Mouse (Mus musculus) mouse trophoblast stem cell (cell line): Measurements from ENCODE around the gene Hacd2.

Experiments
- in situ Hi-C, 2 experiments: fragments of 300-500 bp; cut with MseI, MboI; formaldehyde crosslinking; loops; 2 replicates in 1 of 2; 3 replicates in 1 of 2; pipeline ENCODE4 v1.15.1; 2025

Hacd2 gene

DNA sequence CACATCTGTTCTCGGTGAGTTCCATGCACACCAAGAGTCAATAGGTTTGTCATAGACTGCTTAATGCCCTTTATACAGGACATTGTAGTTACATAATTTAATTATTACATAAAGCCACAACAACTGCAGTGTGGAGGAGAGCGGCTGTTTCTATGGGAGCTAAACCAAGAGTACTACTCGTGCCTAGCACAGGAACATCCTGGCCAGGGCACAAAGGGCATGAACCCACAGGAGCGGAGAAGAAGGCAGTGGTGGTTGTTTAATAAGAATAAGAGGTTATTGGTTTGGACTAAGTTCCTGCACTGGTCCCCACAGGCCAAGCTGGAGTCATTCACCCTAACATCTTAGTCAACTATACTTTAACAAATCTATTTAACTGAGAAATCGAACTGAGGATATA, 16.0 kb upstream of the Hacd2 start:
- in situ Hi-C loops, result no loop called here

DNA sequence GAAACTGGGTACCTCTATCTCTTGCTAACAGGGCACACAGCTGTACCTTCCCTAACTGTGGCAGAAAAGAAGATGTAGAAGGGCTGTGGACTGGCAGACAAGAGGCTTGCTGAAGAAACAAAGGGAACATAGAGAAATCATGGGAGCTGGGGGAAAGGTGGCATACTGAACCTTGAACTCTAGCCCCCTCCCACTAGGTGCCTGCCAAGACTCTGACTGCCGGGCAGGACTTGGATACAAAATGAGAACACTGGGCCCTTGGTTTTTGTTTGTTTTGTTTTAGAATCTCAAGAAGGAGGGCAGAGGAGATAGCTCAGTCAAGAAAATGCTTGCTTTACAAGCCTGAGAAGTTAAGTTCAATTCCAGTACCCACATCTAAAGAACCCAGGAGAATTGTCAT, 14.9 kb upstream of the Hacd2 start:
- in situ Hi-C loops, result no loop called here

DNA sequence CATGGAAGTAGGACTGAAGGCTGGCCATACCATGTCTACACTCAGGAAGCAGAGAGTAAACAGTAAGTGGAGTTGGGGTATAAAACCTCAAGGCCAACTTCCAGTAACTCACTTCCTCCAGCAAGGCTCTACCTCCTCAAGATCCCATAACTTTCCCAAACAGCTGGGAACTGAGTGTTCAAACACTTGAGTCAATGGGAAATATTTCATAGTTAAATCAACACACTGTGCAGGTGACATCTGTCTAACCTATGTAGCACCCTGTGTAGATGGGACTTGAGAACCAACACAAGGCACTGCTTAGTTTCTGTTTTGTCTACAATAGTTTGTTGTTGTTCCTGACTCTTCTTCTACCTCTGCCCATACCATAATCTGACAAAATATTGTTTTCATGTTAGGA, 13.8 kb upstream of the Hacd2 start:
- in situ Hi-C loops, result no loop called here

DNA sequence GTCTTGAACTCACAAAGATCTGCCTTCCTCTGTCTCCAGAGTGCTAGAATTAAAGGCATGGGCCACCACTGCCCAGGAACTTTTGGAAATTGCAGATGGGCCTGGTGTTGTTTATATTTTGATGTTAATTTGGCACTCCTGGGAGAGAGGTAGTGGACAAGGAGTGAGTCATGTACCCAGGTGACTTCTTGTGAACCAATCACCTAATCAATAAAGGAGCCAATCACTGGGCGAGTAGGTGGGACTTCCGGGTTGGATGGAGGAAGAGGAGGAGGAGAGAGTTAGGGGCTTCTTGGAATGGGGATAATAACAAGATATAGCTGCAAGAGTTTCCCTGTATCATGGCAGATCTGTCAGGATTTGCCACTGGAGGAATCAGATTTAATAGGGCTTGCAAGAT, 8.7 kb upstream of the Hacd2 start:
- in situ Hi-C loops, result no loop called here

DNA sequence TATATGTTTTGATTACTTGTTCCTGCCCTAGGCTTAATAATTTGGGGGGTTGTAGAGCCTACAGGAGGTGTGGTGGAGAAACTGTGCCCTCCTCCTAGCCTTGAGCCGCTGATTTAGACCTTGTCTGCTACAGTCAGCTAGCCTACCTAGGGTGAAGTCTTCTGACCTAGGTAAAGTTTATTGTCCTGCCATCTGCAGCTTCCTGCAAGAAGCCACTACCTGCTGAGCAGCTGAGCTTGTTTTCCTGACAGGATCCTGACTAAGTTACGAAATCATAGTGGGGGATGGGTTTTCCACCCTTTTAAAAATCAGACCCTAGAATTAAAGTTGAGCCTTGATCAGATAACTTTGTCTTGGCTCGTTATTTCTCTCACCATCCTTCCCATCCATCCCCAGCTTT, 5.7 kb upstream of the Hacd2 start:
- in situ Hi-C loops, result no loop called here

DNA sequence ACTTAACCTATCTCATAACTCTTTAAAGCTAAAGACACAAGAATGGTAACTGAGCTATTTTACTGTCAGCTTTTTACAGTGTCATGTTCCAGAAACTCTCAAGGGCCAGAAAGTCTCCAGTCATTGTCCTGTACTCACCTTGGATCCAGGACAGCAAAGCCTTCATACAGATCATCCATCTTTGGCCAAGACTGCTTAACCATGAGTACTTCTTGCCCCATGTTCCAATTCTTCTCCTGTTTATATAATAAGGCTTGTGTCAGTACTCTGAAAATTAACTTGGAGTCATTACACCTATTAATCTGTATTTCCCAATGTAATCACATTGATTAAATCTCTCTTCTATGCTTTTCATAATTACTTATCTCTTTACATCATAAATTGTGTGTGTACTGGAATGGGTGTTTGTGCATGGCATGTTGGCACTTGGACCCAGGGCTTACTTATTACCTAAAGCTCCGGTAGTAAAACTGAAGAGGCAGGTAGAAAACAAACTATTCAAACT, 3.7 kb upstream of the Hacd2 start:
- in situ Hi-C loops, result no loop called here

DNA sequence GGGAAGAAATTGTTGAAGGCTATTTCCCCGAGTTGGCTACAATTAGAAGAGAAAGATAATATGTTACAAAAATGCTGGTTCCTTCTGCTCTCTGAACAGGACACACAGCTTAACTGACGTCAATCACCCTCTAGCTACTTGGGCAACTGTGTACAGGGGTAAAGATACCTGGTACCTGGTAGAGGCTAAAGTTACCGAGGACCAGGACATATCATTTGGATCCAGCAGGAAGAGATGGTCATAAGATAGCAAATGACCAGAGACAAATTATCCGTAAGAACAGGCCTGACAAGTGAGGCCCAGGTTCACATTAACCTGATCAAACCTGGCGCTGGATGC, 356 bp upstream of the Hacd2 start:
- in situ Hi-C loops, result no loop called here

DNA sequence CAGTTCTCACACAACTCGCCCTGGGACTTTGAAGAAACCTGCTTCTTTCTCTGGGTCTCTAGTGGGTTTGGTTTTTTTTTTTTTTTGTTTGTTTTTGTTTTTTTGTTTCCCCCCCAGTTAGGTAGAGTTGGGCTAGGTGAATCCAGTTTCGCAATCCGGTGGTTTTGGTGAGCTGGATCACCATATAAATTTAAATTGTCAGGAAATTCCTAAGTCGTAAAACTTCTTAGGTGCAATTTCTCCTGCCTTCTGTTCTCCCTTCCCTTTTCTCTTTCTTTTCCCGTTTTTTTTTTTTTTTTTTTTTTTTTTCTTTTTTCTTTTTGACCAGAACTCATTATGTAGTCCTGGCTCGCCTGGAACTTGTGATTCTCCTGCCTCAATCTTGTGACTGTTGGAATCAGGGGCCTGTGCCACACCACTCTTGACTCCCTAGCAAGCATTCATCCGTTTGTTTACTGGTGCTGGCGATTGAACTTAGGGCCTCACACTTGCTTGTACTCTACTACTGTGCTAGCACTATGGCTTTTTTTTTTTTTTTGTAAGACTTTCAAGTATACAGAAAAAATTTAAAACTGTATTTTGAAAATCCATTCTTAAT, 1.0 kb downstream of the Hacd2 start:
- in situ Hi-C loops, result no loop called here

DNA sequence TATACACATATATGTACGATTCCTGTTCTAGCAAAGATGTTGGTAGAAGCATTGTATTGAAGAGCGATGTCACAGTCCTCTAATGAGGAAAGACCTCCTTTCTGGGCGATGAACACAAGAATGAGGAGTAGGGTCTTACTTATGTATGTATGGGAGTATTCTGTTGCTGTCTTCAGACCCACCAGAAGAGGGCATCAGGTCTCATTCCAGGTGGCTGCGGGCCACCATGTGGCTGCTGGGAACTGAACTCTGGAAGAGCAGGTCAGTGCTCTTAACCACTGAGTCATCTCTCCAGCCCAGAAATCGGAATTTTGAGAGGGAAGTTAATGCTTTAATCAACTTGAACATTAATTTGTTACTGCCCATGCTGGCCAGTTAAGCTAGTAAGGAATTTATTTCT, 2.1 kb downstream of the Hacd2 start:
- in situ Hi-C loops, result no loop called here

DNA sequence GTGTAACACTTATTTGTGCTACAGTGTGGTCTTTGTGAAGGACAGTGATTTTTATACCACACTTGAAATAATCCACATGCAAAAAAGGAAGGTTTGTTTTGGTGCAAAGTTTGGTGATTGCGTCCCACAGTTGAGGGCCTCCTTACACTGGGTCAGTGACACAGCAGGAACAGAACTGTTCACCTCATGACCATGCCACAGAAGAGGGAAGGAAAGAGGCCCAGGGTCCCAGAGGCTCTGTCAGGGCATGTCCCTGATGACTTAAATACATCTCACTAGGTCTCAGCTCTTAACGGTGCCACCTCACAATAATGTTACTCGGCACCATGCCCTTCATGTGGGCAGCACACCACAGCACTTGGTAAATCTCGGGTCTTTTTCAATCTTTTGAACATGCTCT, 3.1 kb downstream of the Hacd2 start:
- in situ Hi-C loops, result no loop called here

DNA sequence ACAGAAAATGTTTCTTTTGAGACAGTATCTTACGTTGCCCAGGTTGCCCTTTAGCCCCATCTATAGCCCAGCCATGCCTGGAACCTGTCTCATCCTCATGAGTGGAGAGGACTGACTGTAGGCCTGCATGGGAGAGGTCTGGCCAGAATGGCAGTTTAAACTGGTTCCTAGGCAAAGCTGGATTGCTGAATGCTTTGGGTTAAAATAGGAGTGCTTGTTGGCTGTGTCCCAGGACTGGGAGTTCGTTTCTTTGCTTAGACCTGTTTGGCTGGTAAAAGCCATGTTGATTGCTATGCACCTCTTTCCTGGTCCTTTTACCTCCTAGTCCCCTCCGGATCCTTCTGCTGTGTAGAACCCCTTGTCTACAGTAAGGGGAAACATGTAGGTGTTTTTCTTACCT, 11.0 kb downstream of the Hacd2 start:
- in situ Hi-C loops, result no loop called here

DNA sequence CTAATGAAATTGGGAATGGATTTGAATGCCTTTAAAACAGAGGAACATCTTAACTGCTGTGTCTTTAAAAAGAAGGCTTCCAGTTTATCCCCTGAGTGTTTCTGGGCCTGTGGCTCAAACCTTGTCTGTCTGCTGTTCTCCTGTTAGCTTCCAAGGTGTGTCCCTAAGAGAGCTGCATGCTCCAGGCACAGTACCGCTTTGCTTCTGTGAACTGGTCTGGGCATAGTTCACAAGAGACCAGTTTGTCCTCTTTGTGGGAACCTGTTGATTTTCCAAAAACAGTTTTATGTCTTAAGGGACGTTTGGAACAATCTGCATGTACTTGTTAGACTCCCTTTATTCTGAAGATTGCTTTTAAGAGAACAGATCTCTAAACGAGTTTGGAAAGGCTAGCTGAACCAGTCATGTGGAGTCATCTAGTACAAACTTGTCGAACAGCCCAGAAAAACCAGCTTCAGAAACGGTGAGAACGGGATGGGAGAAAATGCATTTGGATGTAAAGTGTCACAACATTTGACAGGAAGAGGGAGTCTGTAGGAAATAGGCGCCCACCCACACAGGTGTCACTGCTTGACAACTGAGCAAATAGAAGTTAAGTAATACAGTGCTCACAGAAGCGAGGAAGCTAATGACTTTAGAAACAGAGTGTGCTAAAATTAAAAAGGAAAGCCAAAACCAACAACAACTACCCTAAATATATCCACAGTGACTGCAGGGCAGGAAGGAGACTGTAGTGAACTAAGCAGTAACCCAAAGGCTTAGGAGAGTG, 11.8 kb downstream of the Hacd2 start:
- in situ Hi-C loops, result no loop called here

DNA sequence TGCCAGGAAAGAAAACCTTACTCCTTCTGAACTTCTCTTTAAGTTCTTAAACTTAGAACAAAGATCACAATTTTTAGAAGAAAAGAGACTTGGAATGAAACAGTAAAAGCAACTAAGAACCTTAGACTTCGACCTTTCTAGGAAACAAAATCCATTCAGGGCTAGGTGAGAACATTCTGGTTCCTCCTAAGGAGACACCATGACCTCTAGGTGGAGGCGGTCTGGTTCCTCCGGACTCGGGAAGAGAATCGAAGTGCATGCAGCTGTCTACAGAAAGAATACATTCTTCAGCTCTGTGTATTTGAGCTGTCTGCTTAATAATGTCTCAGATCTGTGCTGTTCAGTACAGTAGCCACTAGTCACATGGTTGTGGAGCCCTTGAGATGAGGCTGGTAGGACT, 12.7 kb downstream of the Hacd2 start:
- in situ Hi-C loops, result no loop called here

DNA sequence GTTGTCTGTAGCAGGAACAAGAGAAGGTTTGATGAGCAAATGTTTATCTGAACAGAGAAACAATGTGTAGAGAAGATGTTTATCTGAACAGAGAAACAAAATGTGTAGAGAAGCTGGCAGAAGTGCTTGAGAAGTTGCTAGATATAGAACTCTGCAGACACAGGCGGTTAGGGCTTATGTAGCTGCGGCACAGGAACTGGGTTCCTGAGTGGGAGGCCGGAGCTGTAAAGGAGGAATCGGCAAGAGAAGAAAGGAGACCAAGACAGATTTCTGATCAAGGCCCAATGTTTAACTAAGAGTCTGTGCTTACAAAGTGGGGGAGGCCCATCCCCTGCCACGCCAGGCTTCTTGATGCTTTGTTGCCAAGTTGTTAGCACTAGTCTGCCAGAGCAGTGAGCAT, 14.5 kb downstream of the Hacd2 start:
- in situ Hi-C loops, result no loop called here

DNA sequence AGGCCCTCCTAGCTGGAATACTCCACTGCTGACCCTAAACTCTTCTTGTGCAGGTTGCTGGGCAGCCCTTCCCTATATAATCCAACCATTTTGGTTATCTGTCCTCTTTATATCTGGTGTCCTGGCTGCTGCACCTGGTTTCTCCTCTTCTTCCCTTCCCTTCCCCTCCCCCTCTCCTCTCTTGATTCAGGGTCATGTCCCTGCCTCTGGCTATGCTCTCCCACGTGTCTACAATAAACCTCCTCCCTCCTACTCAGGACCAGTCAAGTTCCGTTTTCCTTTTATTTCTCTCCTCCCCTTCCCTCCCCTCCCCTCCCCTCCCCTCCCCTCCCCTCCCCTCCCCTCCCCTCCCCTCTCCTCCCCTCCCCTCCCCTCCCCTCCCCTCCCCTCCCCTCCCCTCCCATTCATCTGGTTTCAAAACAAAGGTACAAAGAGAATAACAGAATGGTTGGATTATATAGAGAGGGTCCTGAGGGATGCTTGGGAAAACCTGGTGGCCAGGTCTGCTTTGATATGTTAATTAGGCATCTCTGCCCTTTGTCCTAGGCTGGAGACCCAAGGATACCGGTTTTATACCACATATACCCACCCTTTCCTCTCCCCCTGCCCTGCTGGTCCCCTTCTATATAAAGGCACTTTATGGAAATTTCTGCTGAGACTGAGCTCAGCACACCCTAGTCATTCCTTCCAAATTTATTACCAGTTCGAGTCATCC, 16.3 kb downstream of the Hacd2 start:
- in situ Hi-C loops, result no loop called here

DNA sequence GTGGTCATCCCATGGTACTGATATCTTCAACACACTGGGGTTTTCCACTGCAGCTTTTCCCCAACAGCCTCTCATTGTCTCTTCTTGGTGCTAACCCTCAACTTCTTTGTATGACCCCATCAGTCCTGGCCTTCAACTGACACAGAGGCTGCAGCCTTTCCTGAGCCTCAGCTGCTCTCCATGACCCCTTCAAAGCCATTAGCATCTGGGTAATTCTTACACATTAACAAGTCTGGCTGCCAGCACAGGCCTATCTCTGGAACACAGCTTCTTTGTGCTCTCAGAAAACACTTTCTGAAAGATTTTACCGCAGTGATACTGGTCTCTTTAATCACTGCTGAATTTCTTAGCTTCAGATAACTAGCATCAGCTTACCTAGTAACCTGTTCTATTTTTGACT, 17.9 kb downstream of the Hacd2 start:
- in situ Hi-C loops, result no loop called here

DNA sequence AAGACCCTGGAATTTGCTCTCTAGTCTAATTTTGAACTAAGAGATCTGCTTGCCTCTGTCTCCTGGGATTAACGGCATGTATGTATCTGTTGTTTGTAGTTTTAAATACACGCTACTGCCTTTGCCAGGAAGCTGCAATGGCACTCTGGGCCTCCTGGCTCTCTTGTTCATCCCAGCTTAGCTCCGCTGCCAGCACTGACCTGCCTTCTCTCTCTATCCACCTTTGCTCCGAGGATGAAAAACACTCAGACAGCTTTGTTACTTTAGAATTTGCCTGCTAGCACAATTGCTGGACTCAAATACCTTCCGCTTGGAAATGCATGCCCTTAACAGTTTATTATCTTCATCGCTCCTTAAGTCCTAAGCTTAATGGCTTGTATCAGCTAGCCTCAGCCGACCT, 18.8 kb downstream of the Hacd2 start:
- in situ Hi-C loops, result no loop called here

DNA sequence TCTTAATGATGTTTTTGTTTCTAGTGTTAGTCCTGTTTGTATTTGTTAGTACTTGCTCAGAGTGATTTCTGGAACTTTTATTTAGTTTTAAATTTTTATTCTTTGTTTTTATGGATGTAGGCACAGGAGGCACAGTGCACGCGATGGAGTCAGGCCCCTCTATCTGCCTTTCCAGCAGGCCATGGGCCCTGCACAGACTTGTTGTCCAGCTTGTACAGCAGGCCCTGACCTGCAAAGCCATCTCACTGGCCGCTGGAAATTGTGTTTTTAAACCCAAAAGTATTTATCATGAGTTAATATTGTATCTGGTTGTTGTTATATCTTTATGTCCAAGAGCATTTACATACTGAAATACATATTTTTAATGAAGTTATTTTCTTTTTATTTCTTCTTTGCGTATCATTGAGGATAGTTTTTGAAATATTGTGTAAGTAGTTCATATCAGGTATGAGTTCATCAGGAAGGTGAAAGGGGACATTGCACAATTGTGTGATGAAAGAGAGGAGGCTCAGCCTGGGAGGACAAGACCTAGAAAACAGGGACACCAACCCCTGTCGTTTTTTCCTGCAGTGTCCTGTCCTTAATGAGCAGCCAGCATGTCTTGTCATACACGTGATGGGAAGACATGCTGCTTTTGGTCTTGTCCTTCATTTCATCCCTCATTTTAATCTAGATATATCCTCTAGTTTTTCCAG, 24.0 kb downstream of the Hacd2 start:
- in situ Hi-C loops, result no loop called here

DNA sequence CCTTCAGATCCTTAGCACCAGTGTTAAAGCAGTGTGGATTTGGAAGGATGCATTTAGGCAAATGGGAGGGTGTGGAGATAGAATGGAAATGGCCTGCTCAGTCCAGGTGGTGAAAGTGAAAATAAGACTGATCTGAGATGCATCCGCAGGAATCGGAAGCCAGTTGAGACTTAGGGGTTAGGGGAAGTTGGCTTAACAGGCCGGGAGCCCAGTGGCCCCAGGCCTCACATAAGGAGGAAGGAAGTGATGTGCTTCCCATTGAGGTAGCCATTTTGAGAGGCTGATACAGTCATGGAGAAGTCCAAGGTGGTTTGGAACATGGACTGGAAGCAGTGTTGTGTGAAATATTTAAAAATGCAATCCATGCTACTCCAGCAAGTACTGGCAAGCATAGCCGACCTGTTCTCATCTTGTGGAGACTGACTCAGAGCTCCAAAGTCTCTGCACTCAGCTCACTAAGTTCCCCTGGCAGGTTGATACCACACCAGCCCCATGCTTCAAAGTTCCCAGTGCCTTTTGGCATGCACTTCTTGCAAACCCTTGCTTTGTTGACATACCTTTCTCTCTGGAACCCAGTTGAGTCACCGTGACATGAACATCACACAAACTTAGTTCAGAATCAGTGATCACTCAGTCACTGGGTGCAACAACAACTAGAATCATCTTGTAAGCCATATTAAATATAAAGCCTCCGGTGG, 25.2 kb downstream of the Hacd2 start:
- in situ Hi-C loops, result no loop called here

DNA sequence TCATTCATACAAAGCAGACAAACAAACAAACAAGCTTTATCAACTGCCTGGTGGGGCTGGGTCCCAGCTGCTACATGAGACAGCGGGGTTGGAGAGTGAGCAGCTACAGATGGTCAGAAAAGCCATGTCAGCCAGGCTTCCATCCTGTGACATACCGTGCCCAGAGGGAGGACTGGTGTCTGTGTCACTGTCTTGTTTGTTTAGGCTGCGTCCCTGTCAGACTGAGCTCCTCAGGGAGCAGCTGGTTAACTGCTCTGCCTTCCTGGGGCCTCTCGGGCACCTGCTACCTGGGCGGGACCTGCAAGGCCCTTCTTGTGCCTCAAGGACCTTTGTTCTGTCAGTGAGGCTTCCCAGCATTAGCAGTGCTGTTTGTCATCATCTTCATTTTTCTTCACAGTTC, 28.8 kb downstream of the Hacd2 start:
- in situ Hi-C loops, result no loop called here

DNA sequence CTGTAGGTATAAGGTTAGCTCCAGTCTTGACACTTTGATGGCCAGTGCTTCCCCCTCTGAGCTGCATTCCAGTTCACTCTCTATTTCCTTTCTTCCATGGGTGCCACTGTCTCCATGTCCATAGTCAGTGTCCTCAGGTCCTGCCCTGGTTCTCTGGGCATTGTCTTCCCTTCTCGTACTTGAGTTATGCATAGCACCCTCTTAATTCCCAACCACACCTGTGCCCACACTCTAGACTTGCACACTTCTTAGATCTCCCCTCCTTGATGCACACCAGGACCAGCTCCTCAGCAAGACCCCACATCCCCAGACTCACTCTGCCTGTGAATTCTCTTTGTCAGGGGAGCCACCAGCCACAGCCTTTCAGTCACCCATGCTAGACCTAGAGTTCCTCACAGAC, 30.0 kb downstream of the Hacd2 start:
- in situ Hi-C loops, result no loop called here
